Comparison of ENCODE assay signal across 8 mouse cellular contexts in genomic region chr12:113099470-113100237, GRCm38 (mm10). TPM values are rescaled to one million over a fixed set of nuclear protein-coding genes. Genes with fewer than 3 reads are reported as not detected.
DNase-seq lines count a peak whose midpoint lies in the region; ATAC-seq and TF ChIP-seq lines count a peak whose summit lies in the region.

No protein-coding gene starts in this region.

- peak overlapping the region; percentile 90 for H3K4me2 ChIP-seq in lung, embryonic 14.5 days
- H3K4me2 ChIP-seq in limb, embryonic 11.5 days (ENCODE audit: low read depth, severe bottlenecking) = peak overlapping the region; percentile 95
- peak overlapping the region; percentile 96 for H3K4me2 ChIP-seq in neural tube, embryonic 15.5 days

- WGBS in lung, embryonic 14.5 days = 23% methylated on average over 6 of the region's 6 CpGs
- WGBS in forebrain, embryonic 10.5 days = 45% methylated on average over 6 of the region's 6 CpGs
- 41% methylated on average over 6 of the region's 6 CpGs for WGBS in limb, embryonic 11.5 days
- 35% methylated on average over 6 of the region's 6 CpGs for WGBS in neural tube, embryonic 15.5 days

- TF ChIP-seq CTCF in lung, embryonic 14.5 days (IDR thresholded peaks at IDR 0.05; ENCODE audit: low read depth) = no peak

- H3K36me3 ChIP-seq in lung, embryonic 14.5 days (ENCODE audit: insufficient read depth) = peaks cover 14% of the 10 kb centered on the region
- peaks cover 51% of the 10 kb centered on the region for H3K36me3 ChIP-seq in forebrain, embryonic 10.5 days (replicated peaks)
- H3K36me3 ChIP-seq in limb, embryonic 11.5 days (ENCODE audit: control insufficient read depth, insufficient read depth, low read length) = peaks cover 4% of the 10 kb centered on the region; the same call in 1 of the 2 replicates
- H3K36me3 ChIP-seq in neural tube, embryonic 15.5 days = no peaks in the 10 kb centered on the region

- peak overlapping the region; percentile 100 for H3K9ac ChIP-seq in lung, embryonic 14.5 days
- H3K9ac ChIP-seq in limb, embryonic 11.5 days (ENCODE audit: low read length) = peak overlapping the region; percentile 47
- peak overlapping the region; percentile 98 for H3K9ac ChIP-seq in neural tube, embryonic 15.5 days (replicated peaks)

- no peaks in the 10 kb centered on the region for H3K27me3 ChIP-seq in lung, embryonic 14.5 days (ENCODE audit: insufficient read depth, low read length)
- 0 out of 2 replicates have a peak, but pooled peaks cover 5% of the 10 kb centered on the region for H3K27me3 ChIP-seq in forebrain, embryonic 10.5 days (ENCODE audit: poor library complexity, severe bottlenecking)
- H3K27me3 ChIP-seq in limb, embryonic 11.5 days (ENCODE audit: control insufficient read depth, insufficient read depth, low read length) = no peaks in the 10 kb centered on the region
- no peaks in the 10 kb centered on the region for H3K27me3 ChIP-seq in neural tube, embryonic 15.5 days (replicated peaks)

- no peak for ATAC-seq in lung, embryonic 14.5 days (ENCODE audit: insufficient read depth)
- ATAC-seq in limb, embryonic 11.5 days (ENCODE audit: insufficient number of reproducible peaks, low FRiP score, low TSS enrichment, low read depth) = peak; percentile 1; the same call in 1 of the 2 replicates
- no peak for ATAC-seq in neural tube, embryonic 15.5 days (ENCODE audit: low FRiP score)

- DNase-seq in lung, embryonic 14.5 days = no peak
- DNase-seq in lung, adult 18-20 months = no peak
- no peak for DNase-seq in forebrain, embryonic 10.5 days (ENCODE audit: extremely low spot score, low spot score)
- no peak for DNase-seq in limb, embryonic 11.5 days (ENCODE audit: low spot score)
- DNase-seq in left cerebral cortex, adult 18-20 months (ENCODE audit: low spot score in 2 of 2) = no peak
- DNase-seq in urinary bladder, postnatal 4 days (ENCODE audit: low spot score in 2 of 2) = no peak
- DNase-seq in left cerebral cortex, postnatal 36 days (ENCODE audit: low spot score in 2 of 2) = no peak

- H3K4me1 ChIP-seq in lung, embryonic 14.5 days (ENCODE audit: insufficient read depth) = peaks cover 7% of the 10 kb centered on the region
- peaks cover 63% of the 10 kb centered on the region for H3K4me1 ChIP-seq in forebrain, embryonic 10.5 days
- H3K4me1 ChIP-seq in limb, embryonic 11.5 days (ENCODE audit: control insufficient read depth, insufficient read depth, low read length) = peaks cover 21% of the 10 kb centered on the region
- H3K4me1 ChIP-seq in neural tube, embryonic 15.5 days = peaks cover 66% of the 10 kb centered on the region

- peak overlapping the region; percentile 15; the same call in 1 of the 2 replicates for H3K27ac ChIP-seq in lung, embryonic 14.5 days (ENCODE audit: low read depth)
- H3K27ac ChIP-seq in forebrain, embryonic 10.5 days = peak overlapping the region; percentile 98
- H3K27ac ChIP-seq in limb, embryonic 11.5 days (replicated peaks; ENCODE audit: low read depth, low read length) = no peak overlapping the region
- peak overlapping the region; percentile 33; the same call in 1 of the 2 replicates for H3K27ac ChIP-seq in neural tube, embryonic 15.5 days (replicated peaks)

- H3K9me3 ChIP-seq in lung, embryonic 14.5 days (ENCODE audit: low read depth, low read length) = no peaks in the 10 kb centered on the region
- no peaks in the 10 kb centered on the region; the same call in 1 of the 2 replicates for H3K9me3 ChIP-seq in forebrain, embryonic 10.5 days
- no peaks in the 10 kb centered on the region for H3K9me3 ChIP-seq in limb, embryonic 11.5 days (ENCODE audit: control insufficient read depth, low read length)
- H3K9me3 ChIP-seq in neural tube, embryonic 15.5 days (replicated peaks) = no peaks in the 10 kb centered on the region

- intact Hi-C loops in left cerebral cortex, postnatal 36 days (cut with DNase I) = no loop called here

- peak overlapping the region; percentile 96 for H3K4me3 ChIP-seq in lung, embryonic 14.5 days (ENCODE audit: low read depth, low read length)
- H3K4me3 ChIP-seq in forebrain, embryonic 10.5 days = peak overlapping the region; percentile 99
- peak overlapping the region; percentile 91 for H3K4me3 ChIP-seq in limb, embryonic 11.5 days (ENCODE audit: low read depth, low read length)
- H3K4me3 ChIP-seq in neural tube, embryonic 15.5 days (replicated peaks) = peak overlapping the region; percentile 93

RNA-seq across cellular contexts. Expression of gene Mta1, which starts 1.6 kb away (rescaled TPM):
- 22.8 and 24.1 TPM in 2 replicates for polyA plus RNA-seq in lung, embryonic 14.5 days (2014; fragmentation: Nextera tagmentation; extraction: Ambion mirVana)
- 21.2 and 22.7 TPM in 2 replicates for polyA plus RNA-seq in forebrain, embryonic 10.5 days (2016; fragmentation: Nextera tagmentation; extraction: Ambion mirVana)
- polyA plus RNA-seq in limb, embryonic 11.5 days (2014; fragmentation: Nextera tagmentation; extraction: Ambion mirVana) = 24.2 and 26.4 TPM in 2 replicates
- 14.3 and 15.0 TPM in 2 replicates for polyA plus RNA-seq in neural tube, embryonic 15.5 days (2015; fragmentation: Nextera tagmentation; extraction: Ambion mirVana)
- 10 to 100 TPM; 71.5 to 71.9 TPM for total RNA-seq in left cerebral cortex, adult 18-20 months (2021)
- total RNA-seq in left cerebral cortex, postnatal 36 days (2021) = 10 to 100 TPM; 79.8 to 80.2 TPM

RNA-seq across cellular contexts. Expression of gene Tex22, which starts 25.4 kb away (rescaled TPM):
- polyA plus RNA-seq in lung, embryonic 14.5 days (2014; fragmentation: Nextera tagmentation; extraction: Ambion mirVana) = not detected in 2 replicates
- not detected in 2 replicates for polyA plus RNA-seq in forebrain, embryonic 10.5 days (2016; fragmentation: Nextera tagmentation; extraction: Ambion mirVana)
- 0.21 TPM in 1 of 2 replicates, not detected in the other for polyA plus RNA-seq in limb, embryonic 11.5 days (2014; fragmentation: Nextera tagmentation; extraction: Ambion mirVana)
- polyA plus RNA-seq in neural tube, embryonic 15.5 days (2015; fragmentation: Nextera tagmentation; extraction: Ambion mirVana) = not detected in 2 replicates
- under 1 TPM; 0.44 to 0.73 TPM for total RNA-seq in left cerebral cortex, adult 18-20 months (2021)
- under 1 TPM; 0.35 to 0.52 TPM for total RNA-seq in left cerebral cortex, postnatal 36 days (2021)

RNA-seq across cellular contexts. Expression of gene Crip2, which starts 40.4 kb away (rescaled TPM):
- 266 and 273 TPM in 2 replicates for polyA plus RNA-seq in lung, embryonic 14.5 days (2014; fragmentation: Nextera tagmentation; extraction: Ambion mirVana)
- 172 and 182 TPM in 2 replicates for polyA plus RNA-seq in forebrain, embryonic 10.5 days (2016; fragmentation: Nextera tagmentation; extraction: Ambion mirVana)
- 49.7 and 53.8 TPM in 2 replicates for polyA plus RNA-seq in limb, embryonic 11.5 days (2014; fragmentation: Nextera tagmentation; extraction: Ambion mirVana)
- 259 and 289 TPM in 2 replicates for polyA plus RNA-seq in neural tube, embryonic 15.5 days (2015; fragmentation: Nextera tagmentation; extraction: Ambion mirVana)
- total RNA-seq in left cerebral cortex, adult 18-20 months (2021) = 100 to 1,000 TPM; 142 to 162 TPM
- total RNA-seq in left cerebral cortex, postnatal 36 days (2021) = 100 to 1,000 TPM; 154 to 164 TPM

RNA-seq across cellular contexts. Expression of gene Crip1, which starts 46.5 kb away (rescaled TPM):
- polyA plus RNA-seq in lung, embryonic 14.5 days (2014; fragmentation: Nextera tagmentation; extraction: Ambion mirVana) = 237 and 267 TPM in 2 replicates
- 59.2 and 59.5 TPM in 2 replicates for polyA plus RNA-seq in forebrain, embryonic 10.5 days (2016; fragmentation: Nextera tagmentation; extraction: Ambion mirVana)
- polyA plus RNA-seq in limb, embryonic 11.5 days (2014; fragmentation: Nextera tagmentation; extraction: Ambion mirVana) = 56.2 and 62.8 TPM in 2 replicates
- 53.4 and 404 TPM in 2 replicates for polyA plus RNA-seq in neural tube, embryonic 15.5 days (2015; fragmentation: Nextera tagmentation; extraction: Ambion mirVana)
- total RNA-seq in left cerebral cortex, adult 18-20 months (2021) = 10 to 100 TPM; 14.3 to 15.9 TPM
- 10 to 100 TPM; 12.9 to 14.2 TPM for total RNA-seq in left cerebral cortex, postnatal 36 days (2021)

RNA-seq across cellular contexts. Expression of gene Tedc1, which starts 56.6 kb away (rescaled TPM):
- 35.1 and 35.4 TPM in 2 replicates for polyA plus RNA-seq in lung, embryonic 14.5 days (2014; fragmentation: Nextera tagmentation; extraction: Ambion mirVana)
- polyA plus RNA-seq in forebrain, embryonic 10.5 days (2016; fragmentation: Nextera tagmentation; extraction: Ambion mirVana) = 66.4 and 69.6 TPM in 2 replicates
- 39.9 and 41.3 TPM in 2 replicates for polyA plus RNA-seq in limb, embryonic 11.5 days (2014; fragmentation: Nextera tagmentation; extraction: Ambion mirVana)
- polyA plus RNA-seq in neural tube, embryonic 15.5 days (2015; fragmentation: Nextera tagmentation; extraction: Ambion mirVana) = 19.6 and 36.6 TPM in 2 replicates
- total RNA-seq in left cerebral cortex, adult 18-20 months (2021) = 1 to 10 TPM in 1 of 2 experiments, under 1 TPM in 1; 1.00 to 1.4 TPM
- total RNA-seq in left cerebral cortex, postnatal 36 days (2021) = 1 to 10 TPM; 1.5 to 2.1 TPM

Comparison
In these comparisons a context has a peak if more than half of its experiments do, and no peak if none do; other contexts are left out.
1. H3K9ac ChIP-seq: peak in every context shown above with its lines; median percentile 100 in lung, embryonic 14.5 days; 98 in neural tube, embryonic 15.5 days; 47 in limb, embryonic 11.5 days.